Mouse (Mus musculus): Measurements from ENCODE around the gene Itgbl1. TPM values are rescaled to one million over a fixed set of nuclear protein-coding genes. Genes with fewer than 3 reads are reported as not detected.

The Itgbl1 gene
- polyA plus RNA-seq, 1 experiment, result not detected

DNA sequence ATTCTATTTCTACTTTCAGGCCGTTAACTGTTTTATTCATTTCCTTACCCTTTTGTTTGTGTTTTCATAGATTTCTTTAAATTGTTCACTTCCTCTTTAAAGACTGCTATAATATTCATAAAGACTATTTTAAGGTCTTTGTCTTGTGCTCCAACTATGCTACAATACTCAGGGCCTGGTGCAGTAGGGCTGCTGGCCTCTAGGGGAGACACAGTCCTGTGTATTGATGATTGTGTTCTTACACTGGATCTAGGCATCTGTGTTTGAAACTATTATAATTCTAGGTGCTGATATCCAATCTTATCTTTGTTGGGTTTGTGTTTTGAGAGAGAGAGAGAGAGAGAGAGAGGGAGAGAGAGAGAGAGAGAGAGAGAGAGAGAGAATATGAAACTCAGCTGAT lies 268.1 kb downstream of the Itgbl1 start:
- no peaks in the 10 kb centered on the region for H3K4me1 ChIP-seq (ENCODE audit: control insufficient read depth, insufficient read depth, low read length)
- TF ChIP-seq CTCF (IDR thresholded peaks at IDR 0.05; ENCODE audit: low read depth, low read length) (no peak), POLR2A (IDR thresholded peaks at IDR 0.05; ENCODE audit: borderline replicate concordance, low read depth, low read length) (no peak)

GRCm38 (mm10) chr14:123966531-123966930 lies 306.8 kb downstream of the Itgbl1 start:
- no peaks in the 10 kb centered on the region for H3K4me1 ChIP-seq (ENCODE audit: control insufficient read depth, insufficient read depth, low read length)
- TF ChIP-seq POLR2A (IDR thresholded peaks at IDR 0.05; ENCODE audit: borderline replicate concordance, low read depth, low read length) (no peak), CTCF (IDR thresholded peaks at IDR 0.05; ENCODE audit: low read depth, low read length) (no peak)
- H3K4me3 ChIP-seq (ENCODE audit: insufficient read depth, low read length), result no peak overlapping the region
- no peak overlapping the region for H3K27ac ChIP-seq (ENCODE audit: insufficient read depth, low read depth, low read length)

More for the DNA sequence above, 268.1 kb downstream of the Itgbl1 start:
- Histone ChIP-seq H3K4me3 (ENCODE audit: insufficient read depth, low read length) (no peak overlapping the region), H3K27ac (ENCODE audit: insufficient read depth, low read depth, low read length) (no peak overlapping the region)

- Histone ChIP-seq H3K27ac (ENCODE audit: insufficient read depth, low read depth, low read length) (no peak overlapping the region), H3K4me3 (ENCODE audit: insufficient read depth, low read length) (no peak overlapping the region), H3K4me1 (ENCODE audit: control insufficient read depth, insufficient read depth, low read length) (no peaks in the 10 kb centered on the region)
- TF ChIP-seq CTCF (IDR thresholded peaks at IDR 0.05; ENCODE audit: low read depth, low read length) (no peak), POLR2A (IDR thresholded peaks at IDR 0.05; ENCODE audit: borderline replicate concordance, low read depth, low read length) (no peak)
These were observed 308.2 kb downstream of the Itgbl1 start for GRCm38 (mm10) chr14:123967996-123968395.

DNA sequence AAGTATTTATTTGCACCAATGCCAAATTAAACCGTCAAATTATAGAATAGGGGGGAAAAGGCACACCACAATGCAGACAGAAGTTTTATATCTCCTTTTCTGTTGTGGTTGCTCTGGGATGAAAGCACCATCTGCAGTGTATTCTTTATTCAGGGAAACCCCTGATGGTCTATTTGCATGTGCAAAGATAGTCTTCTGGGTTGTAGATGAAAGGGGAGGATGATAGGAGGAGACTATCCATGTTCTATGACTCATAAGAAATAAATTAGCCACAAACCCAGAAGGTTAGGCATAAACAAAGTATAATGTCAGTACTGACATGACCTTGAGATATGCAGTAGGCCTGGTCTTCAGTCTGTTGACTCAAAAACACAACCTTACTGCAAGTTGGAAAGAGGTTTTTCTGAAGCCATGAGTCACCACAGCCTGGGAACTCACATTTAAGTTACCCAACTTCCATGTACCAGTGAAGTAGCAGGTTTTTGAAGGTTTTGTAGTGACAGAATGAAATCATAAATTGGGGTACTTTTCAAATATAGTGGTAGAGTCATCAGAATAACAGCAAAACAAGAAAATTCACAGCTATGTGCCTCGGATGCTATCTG lies 330.9 kb downstream of the Itgbl1 start:
- no peaks in the 10 kb centered on the region for H3K4me1 ChIP-seq (ENCODE audit: control insufficient read depth, insufficient read depth, low read length)
- TF ChIP-seq POLR2A (IDR thresholded peaks at IDR 0.05; ENCODE audit: borderline replicate concordance, low read depth, low read length) (no peak), CTCF (IDR thresholded peaks at IDR 0.05; ENCODE audit: low read depth, low read length) (no peak)
- no peak overlapping the region for H3K4me3 ChIP-seq (ENCODE audit: insufficient read depth, low read length)
- H3K27ac ChIP-seq (ENCODE audit: insufficient read depth, low read depth, low read length), result no peak overlapping the region

Other genes starting within 250 kb of the Itgbl1 start
- gene Nalcn, start 32.8 kb upstream of the Itgbl1 start, polyA plus RNA-seq (2012; ENCODE audit: insufficient read depth, insufficient read length, missing spikeins), result not detected in 2 replicates